Mouse (Mus musculus) midbrain, embryonic 16.5 days (tissue): ENCODE results near the gene 3830417A13Rik. TPM values are rescaled to one million over a fixed set of nuclear protein-coding genes. Genes with fewer than 3 reads are reported as not detected.

Source experiments
- ATAC-seq: fragments of 200-750 bp; cut with Nextera tagmentation; 2 replicates; pipeline ENCODE4 v1.8.0; 2017; ENCODE audit warnings: moderate TSS enrichment
- H3K27ac ChIP-seq: fragments of 300-500 bp; sonication (generic); 2 replicates; pipeline ENCODE4 v1.5.1; 2014; ENCODE audit warnings: mild to moderate bottlenecking, low read length, mixed read lengths
- H3K27me3 ChIP-seq: fragments of 300-500 bp; sonication (generic); 2 replicates; pipeline ENCODE4 v1.6.1; 2014; ENCODE audit warnings: low read depth, low read length, mixed read lengths; ENCODE audit not compliant: control insufficient read depth, insufficient read depth
- H3K36me3 ChIP-seq: fragments of 300-500 bp; sonication (generic); 2 replicates; pipeline ENCODE4 v1.6.1; 2014; ENCODE audit warnings: mild to moderate bottlenecking, low read length, moderate library complexity, mixed read lengths; ENCODE audit not compliant: control insufficient read depth, insufficient read depth
- H3K4me1 ChIP-seq: fragments of 300-500 bp; sonication (generic); 2 replicates; pipeline ENCODE4 v1.6.1; 2014; ENCODE audit warnings: mild to moderate bottlenecking, low read length, mixed read lengths; ENCODE audit not compliant: control insufficient read depth, insufficient read depth
- H3K4me2 ChIP-seq: fragments of 300-500 bp; sonication (generic); 2 replicates; pipeline ENCODE4 v1.6.1; 2014; ENCODE audit warnings: mild to moderate bottlenecking, low read length, mixed read lengths
- H3K4me3 ChIP-seq: fragments of 300-500 bp; sonication (generic); 2 replicates; pipeline ENCODE4 v1.5.1; 2014; ENCODE audit warnings: low read depth, mild to moderate bottlenecking, low read length, moderate library complexity, mixed read lengths
- H3K9ac ChIP-seq: fragments of 300-500 bp; sonication (generic); 2 replicates; pipeline ENCODE4 v1.6.1; 2014; ENCODE audit warnings: low read depth, low read length, mixed read lengths
- H3K9me3 ChIP-seq: fragments of 300-500 bp; sonication (generic); replicated peaks from 2 replicates; pipeline ENCODE4 v1.6.1; 2014; ENCODE audit warnings: mild to moderate bottlenecking, low read length, mixed read lengths; ENCODE audit not compliant: control insufficient read depth, poor library complexity, severe bottlenecking
- whole genome bisulfite sequencing: fragments of 180-500 bp; shearing (Covaris S2); extraction: QIAGEN DNeasy Blood & Tissue Kit; methylation state at CpG from one replicate; pipeline ENCODE4 v1.1.7; 2014; 5-methylcytosine and 5-hydroxymethylcytosine counted together
- polyA plus RNA-seq: library from polyadenylated mRNA; unstranded; fragments of >200 nt; fragmentation: Nextera tagmentation; extraction: Ambion mirVana; gene quantifications from 2 replicates; pipeline ENCODE4 v1.2.1, GENCODE M21; 2015

The 3830417A13Rik gene
- not detected in 2 replicates for polyA plus RNA-seq

DNA sequence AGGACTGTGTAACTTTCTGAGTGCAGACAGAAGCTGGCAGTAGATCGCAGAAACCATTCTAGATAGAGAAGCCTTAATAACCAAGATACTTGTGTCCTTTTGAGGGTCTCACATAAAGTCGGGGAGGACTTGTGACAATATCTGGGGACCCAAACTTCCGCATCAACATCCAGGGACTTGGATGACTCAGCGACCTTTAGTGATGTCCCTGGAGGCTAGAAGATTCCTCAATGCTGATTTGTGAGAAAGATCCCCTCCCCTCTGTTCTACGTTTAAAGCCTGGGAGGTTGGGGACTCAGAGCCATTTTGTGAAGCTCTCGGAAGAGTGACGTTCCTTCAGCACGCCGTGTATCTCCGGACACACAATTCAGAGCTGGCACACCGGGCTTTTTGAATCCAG is at the start of gene 3830417A13Rik:
3830417A13Rik (plus strand) TSS at position 301 of the 400 bp plus-strand sequence.
- no peak within 1 kb of the TSS for H3K4me3 ChIP-seq
- no peak within 1 kb of the TSS for H3K4me2 ChIP-seq
- H3K4me1 ChIP-seq, result no peaks in the 10 kb centered on the region
- no peaks in the 10 kb centered on the region for H3K36me3 ChIP-seq
- no peak within 1 kb of the TSS for H3K9ac ChIP-seq
- WGBS, result 89% methylated on average over 11 of the region's 11 CpGs
- H3K9me3 ChIP-seq, result no peaks in the 10 kb centered on the region
- no peak for ATAC-seq
- no peaks in the 10 kb centered on the region for H3K27me3 ChIP-seq
- H3K27ac ChIP-seq, result no peak within 1 kb of the TSS

DNA sequence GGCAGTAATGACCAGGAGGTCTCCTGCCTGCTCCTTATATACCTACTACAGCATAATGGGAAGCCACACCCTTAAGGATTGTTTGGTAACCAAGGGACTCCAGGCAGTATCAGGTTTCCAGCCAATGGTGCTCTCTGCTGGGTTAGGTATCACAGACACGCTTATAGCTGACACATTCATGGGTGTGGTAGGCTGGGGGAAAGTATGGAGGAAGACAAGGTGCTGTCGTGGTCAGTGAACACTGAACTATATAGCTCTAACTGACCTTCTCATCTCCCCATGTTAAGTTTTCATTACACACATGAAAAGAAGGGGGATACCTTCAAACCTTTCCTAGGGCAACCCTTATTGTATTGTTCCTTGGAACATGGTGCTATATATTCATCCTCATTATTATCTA is 21.2 kb upstream of the 3830417A13Rik start, which contains the start of gene Gm6760:
Gm6760 (minus strand) TSS at position 101 of the 400 bp plus-strand sequence.
- no peaks in the 10 kb centered on the region for H3K9me3 ChIP-seq
- 74% methylated on average over 2 of the region's 2 CpGs for WGBS
- no peak within 1 kb of the TSS for H3K9ac ChIP-seq
- no peak within 1 kb of the TSS for H3K4me3 ChIP-seq
- ATAC-seq, result no peak
- no peaks in the 10 kb centered on the region for H3K27me3 ChIP-seq
- H3K36me3 ChIP-seq, result no peaks in the 10 kb centered on the region
- no peak within 1 kb of the TSS for H3K4me2 ChIP-seq
- H3K27ac ChIP-seq, result no peak within 1 kb of the TSS
- H3K4me1 ChIP-seq, result no peaks in the 10 kb centered on the region

DNA sequence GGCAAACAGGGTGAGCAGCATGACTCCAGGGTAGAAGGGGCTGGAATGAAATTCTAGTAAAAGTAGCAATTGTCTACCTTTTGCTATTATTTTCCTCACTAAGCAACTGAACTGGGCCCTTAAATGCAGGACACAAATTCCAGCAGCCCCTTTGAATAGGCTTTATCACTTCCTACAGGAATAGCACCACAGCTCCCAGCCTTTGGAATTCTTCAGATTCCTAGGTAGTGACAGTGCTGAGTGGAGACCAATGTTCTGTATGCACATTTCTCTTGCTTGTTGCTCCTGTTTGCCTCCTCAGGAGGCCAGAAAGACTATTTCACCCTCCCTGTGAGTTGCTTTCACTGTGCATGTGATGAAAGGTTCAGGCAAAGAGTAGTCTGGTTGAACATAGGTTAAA is 7.9 kb downstream of the 3830417A13Rik start:
- Histone ChIP-seq H3K27me3 (no peaks in the 10 kb centered on the region), H3K4me1 (no peaks in the 10 kb centered on the region), H3K4me2 (no peak overlapping the region), H3K9ac (no peak overlapping the region), H3K27ac (no peak overlapping the region), H3K4me3 (no peak overlapping the region), H3K36me3 (no peaks in the 10 kb centered on the region), H3K9me3 (no peaks in the 10 kb centered on the region)
- no peak for ATAC-seq

Other genes starting within 250 kb of the 3830417A13Rik start
- not detected in 2 replicates for gene Gm6760, start 21.4 kb upstream of the 3830417A13Rik start, polyA plus RNA-seq
- gene Slitrk4, start 103.4 kb downstream of the 3830417A13Rik start, polyA plus RNA-seq, result 21.3 and 23.3 TPM in 2 replicates